Mouse (Mus musculus): ENCODE results near the gene Ttyh3. TPM values are rescaled to one million over a fixed set of nuclear protein-coding genes. Genes with fewer than 3 reads are reported as not detected.
A peak's percentile ranks its signal among the peaks of the same experiment; 100 is the strongest.

The Ttyh3 gene
- polyA plus RNA-seq, 1 experiment, result 95.1 TPM

GRCm38 (mm10) chr5:140619151-140619771, 29.6 kb downstream of the Ttyh3 start:
- WGBS, result 19% methylated on average over 6 of the region's 6 CpGs
- H3K4me1 ChIP-seq (ENCODE audit: control insufficient read depth, insufficient read depth, insufficient read length), result peaks cover 25% of the 10 kb centered on the region
- H3K27me3 ChIP-seq (ENCODE audit: control insufficient read depth, insufficient read depth, low read length), result no peaks in the 10 kb centered on the region
- no peak overlapping the region for H3K27ac ChIP-seq (ENCODE audit: insufficient read depth, low read length)
- TF ChIP-seq POLR2A (IDR thresholded peaks at IDR 0.05; ENCODE audit: low read depth, low read length) (no peak), CTCF (IDR thresholded peaks at IDR 0.05; ENCODE audit: extremely low read depth, insufficient read depth, insufficient read length, insufficient replicate concordance) (peak; percentile 93)
- DNase-seq (ENCODE audit: low read depth in 1 of 2, low spot score in 2 of 2), result peak in 1 of 2 experiments; percentile 79
- H3K36me3 ChIP-seq (ENCODE audit: control insufficient read depth, insufficient read depth, low read length), result peaks cover 13% of the 10 kb centered on the region
- H3K4me3 ChIP-seq (ENCODE audit: extremely low read depth, insufficient read depth, insufficient read length), result no peak overlapping the region

GRCm38 (mm10) chr5:140617714-140618113, 31.1 kb downstream of the Ttyh3 start:
- no peak overlapping the region for H3K4me3 ChIP-seq (ENCODE audit: extremely low read depth, insufficient read depth, insufficient read length)

GRCm38 (mm10) chr5:140616691-140617090, 32.1 kb downstream of the Ttyh3 start:
- peak in 1 of 2 experiments; percentile 67 for DNase-seq (ENCODE audit: low read depth in 1 of 2, low spot score in 2 of 2)
- peak overlapping the region; percentile 92 for H3K27ac ChIP-seq (ENCODE audit: insufficient read depth, low read length)
- peaks cover 25% of the 10 kb centered on the region for H3K4me1 ChIP-seq (ENCODE audit: control insufficient read depth, insufficient read depth, insufficient read length)
- peak overlapping the region; percentile 0; the same call in 1 of the 2 replicates for H3K4me3 ChIP-seq (ENCODE audit: extremely low read depth, insufficient read depth, insufficient read length)
- H3K27me3 ChIP-seq (ENCODE audit: control insufficient read depth, insufficient read depth, low read length), result no peaks in the 10 kb centered on the region
- TF ChIP-seq CTCF (IDR thresholded peaks at IDR 0.05; ENCODE audit: extremely low read depth, insufficient read depth, insufficient read length, insufficient replicate concordance), result no peak
- TF ChIP-seq POLR2A (IDR thresholded peaks at IDR 0.05; ENCODE audit: low read depth, low read length), result no peak
- 5% methylated on average over 9 of the region's 9 CpGs for WGBS
- H3K36me3 ChIP-seq (ENCODE audit: control insufficient read depth, insufficient read depth, low read length), result peaks cover 31% of the 10 kb centered on the region

More at GRCm38 (mm10) chr5:140617714-140618113, 31.1 kb downstream of the Ttyh3 start:
- whole genome bisulfite sequencing, result 4% methylated on average over 5 of the region's 5 CpGs
- Histone ChIP-seq H3K27ac (ENCODE audit: insufficient read depth, low read length) (peak overlapping the region; percentile 92), H3K4me1 (ENCODE audit: control insufficient read depth, insufficient read depth, insufficient read length) (peaks cover 25% of the 10 kb centered on the region), H3K36me3 (ENCODE audit: control insufficient read depth, insufficient read depth, low read length) (peaks cover 23% of the 10 kb centered on the region), H3K27me3 (ENCODE audit: control insufficient read depth, insufficient read depth, low read length) (no peaks in the 10 kb centered on the region)
- DNase-seq (ENCODE audit: low read depth in 1 of 2, low spot score in 2 of 2), result peak; percentile 87 to 88
- TF ChIP-seq CTCF (IDR thresholded peaks at IDR 0.05; ENCODE audit: extremely low read depth, insufficient read depth, insufficient read length, insufficient replicate concordance), result no peak
- peak; percentile 32; the same call in 1 of the 2 replicates for TF ChIP-seq POLR2A (IDR thresholded peaks at IDR 0.05; ENCODE audit: low read depth, low read length)

GRCm38 (mm10) chr5:140616110-140616503, 32.7 kb downstream of the Ttyh3 start:
- no peak for DNase-seq (ENCODE audit: low read depth in 1 of 2, low spot score in 2 of 2)
- no peak for TF ChIP-seq CTCF (IDR thresholded peaks at IDR 0.05; ENCODE audit: extremely low read depth, insufficient read depth, insufficient read length, insufficient replicate concordance)
- TF ChIP-seq POLR2A (IDR thresholded peaks at IDR 0.05; ENCODE audit: low read depth, low read length), result no peak
- no peaks in the 10 kb centered on the region for H3K27me3 ChIP-seq (ENCODE audit: control insufficient read depth, insufficient read depth, low read length)
- peaks cover 31% of the 10 kb centered on the region for H3K4me1 ChIP-seq (ENCODE audit: control insufficient read depth, insufficient read depth, insufficient read length)
- peak overlapping the region; percentile 92 for H3K27ac ChIP-seq (ENCODE audit: insufficient read depth, low read length)
- peaks cover 34% of the 10 kb centered on the region for H3K36me3 ChIP-seq (ENCODE audit: control insufficient read depth, insufficient read depth, low read length)
- H3K4me3 ChIP-seq (ENCODE audit: extremely low read depth, insufficient read depth, insufficient read length), result no peak overlapping the region
- 47% methylated on average over 6 of the region's 6 CpGs for WGBS

GRCm38 (mm10) chr5:140615321-140616109, 33.3 kb downstream of the Ttyh3 start:
- TF ChIP-seq POLR2A (IDR thresholded peaks at IDR 0.05; ENCODE audit: low read depth, low read length) (no peak), CTCF (IDR thresholded peaks at IDR 0.05; ENCODE audit: extremely low read depth, insufficient read depth, insufficient read length, insufficient replicate concordance) (no peak)
- H3K27ac ChIP-seq (ENCODE audit: insufficient read depth, low read length), result peak overlapping the region; percentile 92
- H3K27me3 ChIP-seq (ENCODE audit: control insufficient read depth, insufficient read depth, low read length), result no peaks in the 10 kb centered on the region
- peaks cover 34% of the 10 kb centered on the region for H3K4me1 ChIP-seq (ENCODE audit: control insufficient read depth, insufficient read depth, insufficient read length)
- 67% methylated on average over 10 of the region's 10 CpGs for whole genome bisulfite sequencing
- no peak for DNase-seq (ENCODE audit: low read depth in 1 of 2, low spot score in 2 of 2)
- H3K4me3 ChIP-seq (ENCODE audit: extremely low read depth, insufficient read depth, insufficient read length), result no peak overlapping the region
- peaks cover 35% of the 10 kb centered on the region for H3K36me3 ChIP-seq (ENCODE audit: control insufficient read depth, insufficient read depth, low read length)

GRCm38 (mm10) chr5:140614837-140615236, 34.0 kb downstream of the Ttyh3 start:
- peak overlapping the region; percentile 35 for H3K27ac ChIP-seq (ENCODE audit: insufficient read depth, low read length)
- peaks cover 38% of the 10 kb centered on the region for H3K4me1 ChIP-seq (ENCODE audit: control insufficient read depth, insufficient read depth, insufficient read length)
- no peak for TF ChIP-seq CTCF (IDR thresholded peaks at IDR 0.05; ENCODE audit: extremely low read depth, insufficient read depth, insufficient read length, insufficient replicate concordance)
- no peak for TF ChIP-seq POLR2A (IDR thresholded peaks at IDR 0.05; ENCODE audit: low read depth, low read length)
- no peaks in the 10 kb centered on the region for H3K27me3 ChIP-seq (ENCODE audit: control insufficient read depth, insufficient read depth, low read length)
- DNase-seq (ENCODE audit: low read depth in 1 of 2, low spot score in 2 of 2), result no peak
- 67% methylated on average over 4 of the region's 4 CpGs for WGBS
- H3K4me3 ChIP-seq (ENCODE audit: extremely low read depth, insufficient read depth, insufficient read length), result no peak overlapping the region
- peaks cover 35% of the 10 kb centered on the region for H3K36me3 ChIP-seq (ENCODE audit: control insufficient read depth, insufficient read depth, low read length)

Measured in spleen, adult 2 months (tissue).